Mouse (Mus musculus): ENCODE results near the gene Ccdc12. TPM values are rescaled to one million over a fixed set of nuclear protein-coding genes. Genes with fewer than 3 reads are reported as not detected.
A peak's percentile ranks its signal among the peaks of the same experiment; 100 is the strongest.

Ccdc12 gene
- total RNA-seq, 2 experiments from 2014 or later = 50.2 to 66.0 TPM

GRCm38 (mm10) chr9:110706784-110707183 is 50.5 kb downstream of the Ccdc12 start:
- no peak for DNase-seq (ENCODE audit: low spot score in 2 of 2)
- Histone ChIP-seq H3K27ac (no peak overlapping the region), H3K4me3 (no peak overlapping the region)
- TF ChIP-seq CTCF (conservative IDR thresholded peaks at IDR 0.05) = peak; percentile 24

DNA sequence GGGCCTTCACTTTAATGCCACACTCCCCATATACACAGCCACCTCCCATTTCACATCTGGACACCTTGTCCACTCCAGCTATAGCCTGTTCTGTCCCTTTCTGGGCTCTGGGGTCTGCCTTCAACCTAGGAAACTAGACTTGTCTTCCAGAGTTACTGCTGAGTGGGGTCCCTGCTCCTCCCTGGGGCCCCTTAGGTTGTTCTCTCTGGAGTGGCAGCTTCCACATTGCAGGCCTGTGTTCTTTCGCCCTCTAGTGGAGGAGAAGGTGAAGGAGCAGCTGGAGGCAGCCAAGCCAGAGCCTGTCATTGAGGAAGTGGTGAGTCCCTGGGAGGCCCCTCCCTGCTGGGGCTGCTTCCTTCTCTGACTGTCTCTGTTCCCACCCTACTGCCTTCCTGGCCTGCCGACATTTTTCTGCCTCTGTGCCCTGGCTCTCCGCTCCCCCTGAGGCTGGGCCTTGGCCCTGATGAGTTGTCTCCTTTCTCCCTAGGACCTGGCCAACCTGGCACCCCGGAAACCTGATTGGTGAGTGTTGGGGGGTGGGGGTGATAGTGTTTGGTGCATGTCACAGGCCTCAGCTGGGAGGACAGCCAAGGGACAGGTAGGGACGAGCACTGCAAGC is 53.4 kb downstream of the Ccdc12 start:
- H3K27ac ChIP-seq = no peak overlapping the region; the same call in 1 of the 2 replicates
- peak; percentile 96 for TF ChIP-seq CTCF (conservative IDR thresholded peaks at IDR 0.05)
- no peak overlapping the region; the same call in 1 of the 2 replicates for H3K4me3 ChIP-seq
- DNase-seq (ENCODE audit: low spot score in 2 of 2) = peak; percentile 79 to 81

- H3K27ac ChIP-seq = no peak overlapping the region
- TF ChIP-seq CTCF (conservative IDR thresholded peaks at IDR 0.05) = no peak
- DNase-seq (ENCODE audit: low spot score in 2 of 2) = no peak
- H3K4me3 ChIP-seq = no peak overlapping the region
These were observed 55.2 kb downstream of the Ccdc12 start for GRCm38 (mm10) chr9:110711532-110711931.

DNA sequence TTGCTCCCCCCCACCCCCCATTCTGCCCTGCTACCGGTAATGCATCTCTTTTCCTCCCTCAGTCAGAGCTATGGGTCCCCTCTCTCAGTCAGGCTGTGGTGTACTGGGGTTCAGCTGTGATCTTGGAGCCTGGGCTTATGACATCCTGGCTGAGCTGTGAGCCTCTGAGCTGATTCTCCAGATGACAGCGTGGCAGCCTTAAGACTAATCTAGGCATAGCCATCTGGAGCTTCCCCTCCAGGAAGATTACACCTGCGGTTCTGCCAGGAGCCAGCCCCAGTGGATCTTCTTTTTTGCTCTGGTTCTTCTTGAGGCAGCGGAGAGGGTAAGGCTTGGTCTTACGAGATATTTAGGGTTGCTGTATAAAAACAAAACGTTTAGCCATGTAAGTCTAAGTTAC is 55.7 kb downstream of the Ccdc12 start:
- DNase-seq (ENCODE audit: low spot score in 2 of 2) = no peak
- H3K4me3 ChIP-seq = no peak overlapping the region
- no peak overlapping the region for H3K27ac ChIP-seq
- no peak for TF ChIP-seq CTCF (conservative IDR thresholded peaks at IDR 0.05)

GRCm38 (mm10) chr9:110712545-110712944 is 56.2 kb downstream of the Ccdc12 start:
- no peak for TF ChIP-seq CTCF (conservative IDR thresholded peaks at IDR 0.05)
- Histone ChIP-seq H3K27ac (no peak overlapping the region), H3K4me3 (no peak overlapping the region)
- DNase-seq (ENCODE audit: low spot score in 2 of 2) = no peak

GRCm38 (mm10) chr9:110713389-110713788 is 57.1 kb downstream of the Ccdc12 start:
- DNase-seq (ENCODE audit: low spot score in 2 of 2) = no peak
- Histone ChIP-seq H3K27ac (no peak overlapping the region), H3K4me3 (no peak overlapping the region)
- no peak for TF ChIP-seq CTCF (conservative IDR thresholded peaks at IDR 0.05)

GRCm38 (mm10) chr9:110715426-110715825 is 59.1 kb downstream of the Ccdc12 start:
- Histone ChIP-seq H3K27ac (no peak overlapping the region), H3K4me3 (no peak overlapping the region)
- DNase-seq (ENCODE audit: low spot score in 2 of 2) = no peak
- TF ChIP-seq CTCF (conservative IDR thresholded peaks at IDR 0.05) = peak; percentile 71

GRCm38 (mm10) chr9:110716775-110717174 is 60.5 kb downstream of the Ccdc12 start:
- H3K27ac ChIP-seq = no peak overlapping the region
- peak; percentile 57 to 66 for DNase-seq (ENCODE audit: low spot score in 2 of 2)
- H3K4me3 ChIP-seq = no peak overlapping the region
- peak; percentile 86 for TF ChIP-seq CTCF (conservative IDR thresholded peaks at IDR 0.05)

- H3K4me3 ChIP-seq = no peak overlapping the region
- H3K27ac ChIP-seq = no peak overlapping the region
- TF ChIP-seq CTCF (conservative IDR thresholded peaks at IDR 0.05) = no peak
- DNase-seq (ENCODE audit: low spot score in 2 of 2) = no peak
These were observed 61.8 kb downstream of the Ccdc12 start for GRCm38 (mm10) chr9:110718071-110718470.

- Histone ChIP-seq H3K27ac (no peak overlapping the region), H3K4me3 (no peak overlapping the region)
- DNase-seq (ENCODE audit: low spot score in 2 of 2) = no peak
- no peak for TF ChIP-seq CTCF (conservative IDR thresholded peaks at IDR 0.05)
These were observed 62.5 kb downstream of the Ccdc12 start for GRCm38 (mm10) chr9:110718810-110719209.

GRCm38 (mm10) chr9:110719977-110720376 is 63.7 kb downstream of the Ccdc12 start:
- DNase-seq (ENCODE audit: low spot score in 2 of 2) = no peak
- no peak for TF ChIP-seq CTCF (conservative IDR thresholded peaks at IDR 0.05)
- Histone ChIP-seq H3K27ac (no peak overlapping the region), H3K4me3 (no peak overlapping the region)

GRCm38 (mm10) chr9:110722060-110722459 is 65.8 kb downstream of the Ccdc12 start:
- H3K27ac ChIP-seq = no peak overlapping the region
- no peak for TF ChIP-seq CTCF (conservative IDR thresholded peaks at IDR 0.05)
- DNase-seq (ENCODE audit: low spot score in 2 of 2) = no peak
- H3K4me3 ChIP-seq = no peak overlapping the region

DNA sequence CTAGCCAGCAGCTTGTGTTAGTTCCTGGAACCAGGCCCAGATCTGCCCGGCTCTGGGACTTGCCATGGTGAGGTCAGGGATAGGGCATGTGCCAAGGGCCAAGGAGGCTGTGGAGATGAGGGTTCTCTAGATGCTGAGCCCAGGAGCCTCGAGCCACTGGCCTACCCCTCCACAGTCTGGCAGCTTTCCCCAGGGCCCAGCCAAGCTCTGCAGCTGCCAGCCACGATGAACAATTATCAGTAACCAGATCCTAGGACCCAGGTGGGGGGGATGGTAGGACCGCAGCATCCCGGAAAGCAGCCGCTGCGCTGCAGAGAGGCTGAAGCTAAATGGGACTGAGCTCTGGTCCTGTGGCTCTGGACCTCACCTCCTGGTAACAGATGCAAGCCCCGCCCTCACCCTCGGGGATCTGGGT is 69.4 kb downstream of the Ccdc12 start:
- Histone ChIP-seq H3K27ac (no peak overlapping the region), H3K4me3 (no peak overlapping the region)
- DNase-seq (ENCODE audit: low spot score in 2 of 2) = peak; percentile 34 to 37
- no peak for TF ChIP-seq CTCF (conservative IDR thresholded peaks at IDR 0.05)

DNA sequence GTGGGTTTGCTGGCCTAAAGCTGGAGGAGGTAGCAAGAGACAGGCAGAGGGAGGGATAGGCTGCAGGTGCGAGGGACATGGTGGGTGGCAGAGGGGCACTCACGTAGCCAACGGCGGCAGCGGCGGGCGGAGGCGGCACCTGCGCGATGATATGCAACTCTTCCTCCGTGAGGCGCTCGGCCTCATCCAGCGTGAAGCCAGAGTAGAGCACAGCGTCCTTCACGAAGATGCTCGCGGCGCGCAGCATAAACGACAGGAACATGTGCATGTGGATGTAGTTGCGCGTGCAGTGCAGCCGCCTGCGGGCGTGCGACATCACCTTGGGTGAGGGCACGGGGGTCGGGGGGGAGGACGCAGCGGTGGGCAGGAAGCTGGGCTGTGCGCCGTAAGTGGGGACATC is 70.6 kb downstream of the Ccdc12 start:
- TF ChIP-seq CTCF (conservative IDR thresholded peaks at IDR 0.05) = no peak
- peak overlapping the region; percentile 37 for H3K4me3 ChIP-seq
- no peak for DNase-seq (ENCODE audit: low spot score in 2 of 2)
- no peak overlapping the region for H3K27ac ChIP-seq
